Mouse (Mus musculus): ENCODE measurements at regions not wholly inside any gene's neighbourhood (a gene's known extent, or its start where the extent isn't known, plus 50 kb on each side); places are given as distances from the start of the nearest gene placed in this dataset.

DNA sequence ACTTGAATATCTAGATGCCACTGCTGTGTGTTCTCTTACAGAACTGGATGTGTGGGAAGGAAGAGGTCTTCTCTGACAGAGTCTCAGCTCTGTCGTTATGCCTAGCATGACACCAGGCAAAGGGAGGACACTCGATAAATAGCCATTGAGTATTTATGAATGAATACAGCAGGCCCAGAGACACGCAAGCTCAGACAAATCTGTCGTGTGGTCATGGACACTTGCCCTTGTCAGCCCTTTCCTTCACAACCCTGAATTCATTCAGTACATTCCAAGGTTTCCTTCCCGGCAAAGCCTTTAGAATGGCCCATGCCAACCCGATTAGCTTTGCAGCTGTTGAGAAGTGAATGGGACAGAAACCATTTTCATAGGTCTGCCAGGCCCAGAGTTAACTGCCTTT is 176.1 kb upstream of the 1700066M21Rik start:
- ATAC-seq (ENCODE audit: low FRiP score, low read depth): no peak
- Histone ChIP-seq H3K4me2 (no peak overlapping the region), H3K9ac (no peak overlapping the region), H3K27ac (replicated peaks) (no peak overlapping the region), H3K36me3 (no peaks in the 10 kb centered on the region), H3K9me3 (no peaks in the 10 kb centered on the region), H3K4me3 (no peak overlapping the region), H3K4me1 (replicated peaks) (peaks cover 8% of the 10 kb centered on the region), H3K27me3 (no peaks in the 10 kb centered on the region)
- 57% methylated on average over 6 of the region's 6 CpGs for WGBS

- WGBS: 68% methylated on average over 3 of the region's 3 CpGs
- Histone ChIP-seq H3K27me3 (no peaks in the 10 kb centered on the region), H3K27ac (replicated peaks) (no peak overlapping the region), H3K4me3 (no peak overlapping the region), H3K9ac (no peak overlapping the region), H3K36me3 (no peaks in the 10 kb centered on the region), H3K4me1 (replicated peaks) (peaks cover 8% of the 10 kb centered on the region), H3K4me2 (no peak overlapping the region), H3K9me3 (no peaks in the 10 kb centered on the region)
- ATAC-seq (ENCODE audit: low FRiP score, low read depth): no peak
Observed at GRCm38 (mm10) chr1:57204331-57204730, 173.1 kb upstream of the 1700066M21Rik start.

DNA sequence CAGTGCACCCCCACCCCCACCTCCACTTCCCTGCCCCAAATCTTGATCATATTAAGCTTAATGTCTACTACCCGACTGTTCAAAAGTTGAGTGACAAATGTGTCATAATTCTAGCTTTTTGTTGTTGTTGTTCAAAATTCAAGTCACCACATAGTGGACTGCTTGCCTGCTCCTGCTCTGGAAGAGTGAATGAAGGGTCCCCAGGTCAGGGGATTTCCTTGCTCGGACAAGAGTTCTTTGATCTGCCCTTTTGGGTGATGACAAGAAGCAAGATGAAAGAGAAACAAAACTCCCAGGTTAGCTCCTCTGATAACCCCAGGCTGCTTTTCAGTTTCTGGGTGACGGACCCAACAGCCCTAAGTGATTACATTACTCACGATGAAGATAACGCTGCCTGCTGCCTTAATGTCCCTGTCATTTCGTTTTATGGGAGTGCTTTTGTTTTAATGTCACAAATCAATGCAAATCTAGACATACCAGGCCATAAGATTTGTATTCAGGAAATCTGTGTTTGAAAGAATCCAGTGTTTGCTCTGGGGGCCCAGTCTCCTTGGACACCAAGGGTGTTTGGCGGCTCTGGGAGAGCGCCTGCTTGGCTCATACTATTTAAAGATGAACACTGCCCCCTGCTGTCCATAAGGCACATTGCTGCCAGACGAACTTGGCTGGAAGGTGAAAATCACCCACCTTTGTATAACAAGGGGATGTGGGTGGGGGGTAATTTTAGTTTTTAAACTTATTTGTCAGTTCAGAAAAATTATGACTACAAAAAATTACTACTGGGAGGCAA is 172.0 kb upstream of the 1700066M21Rik start:
- Histone ChIP-seq H3K4me2 (peak overlapping the region; percentile 55), H3K27ac (replicated peaks) (no peak overlapping the region), H3K9ac (no peak overlapping the region), H3K36me3 (no peaks in the 10 kb centered on the region), H3K27me3 (no peaks in the 10 kb centered on the region), H3K9me3 (no peaks in the 10 kb centered on the region), H3K4me3 (0 out of 2 replicates have a peak overlapping the region, but pooled peaks have one; percentile 16), H3K4me1 (replicated peaks) (peaks cover 8% of the 10 kb centered on the region)
- peak; percentile 77 for ATAC-seq (ENCODE audit: low FRiP score, low read depth)
- 10% methylated on average over 9 of the region's 9 CpGs for WGBS

GRCm38 (mm10) chr1:57206496-57206895 is 170.9 kb upstream of the 1700066M21Rik start:
- ATAC-seq (ENCODE audit: low FRiP score, low read depth): no peak
- H3K4me1 ChIP-seq (replicated peaks): peaks cover 8% of the 10 kb centered on the region
- WGBS: 76% methylated on average over 3 of the region's 3 CpGs
- H3K27me3 ChIP-seq: no peaks in the 10 kb centered on the region
- H3K9ac ChIP-seq: no peak overlapping the region
- no peak overlapping the region for H3K27ac ChIP-seq (replicated peaks)
- no peaks in the 10 kb centered on the region for H3K9me3 ChIP-seq
- H3K4me3 ChIP-seq: no peak overlapping the region
- no peaks in the 10 kb centered on the region for H3K36me3 ChIP-seq
- H3K4me2 ChIP-seq: no peak overlapping the region

GRCm38 (mm10) chr1:57206944-57207343 is 170.5 kb upstream of the 1700066M21Rik start:
- Histone ChIP-seq H3K4me3 (no peak overlapping the region), H3K36me3 (no peaks in the 10 kb centered on the region), H3K27ac (replicated peaks) (no peak overlapping the region), H3K27me3 (no peaks in the 10 kb centered on the region), H3K4me1 (replicated peaks) (peaks cover 8% of the 10 kb centered on the region), H3K9ac (no peak overlapping the region), H3K9me3 (no peaks in the 10 kb centered on the region), H3K4me2 (no peak overlapping the region)
- 33% methylated on average over 1 of the region's 1 CpGs for WGBS
- no peak for ATAC-seq (ENCODE audit: low FRiP score, low read depth)

GRCm38 (mm10) chr1:57208415-57208814 is 169.0 kb upstream of the 1700066M21Rik start:
- whole genome bisulfite sequencing: 80% methylated on average over 9 of the region's 9 CpGs

GRCm38 (mm10) chr1:57209281-57209680 is 168.1 kb upstream of the 1700066M21Rik start:
- no peak overlapping the region for H3K4me3 ChIP-seq
- H3K4me2 ChIP-seq: no peak overlapping the region
- no peak overlapping the region for H3K9ac ChIP-seq
- no peak for ATAC-seq (ENCODE audit: low FRiP score, low read depth)
- 63% methylated on average over 2 of the region's 2 CpGs for WGBS
- H3K4me1 ChIP-seq (replicated peaks): peaks cover 17% of the 10 kb centered on the region
- H3K27me3 ChIP-seq: no peaks in the 10 kb centered on the region
- H3K27ac ChIP-seq (replicated peaks): no peak overlapping the region
- H3K9me3 ChIP-seq: no peaks in the 10 kb centered on the region
- no peaks in the 10 kb centered on the region for H3K36me3 ChIP-seq

More at GRCm38 (mm10) chr1:57208415-57208814, 169.0 kb upstream of the 1700066M21Rik start:
- Histone ChIP-seq H3K9ac (no peak overlapping the region), H3K27ac (replicated peaks) (no peak overlapping the region), H3K9me3 (no peaks in the 10 kb centered on the region), H3K27me3 (no peaks in the 10 kb centered on the region), H3K36me3 (no peaks in the 10 kb centered on the region), H3K4me1 (replicated peaks) (peaks cover 11% of the 10 kb centered on the region), H3K4me3 (no peak overlapping the region), H3K4me2 (no peak overlapping the region)
- ATAC-seq (ENCODE audit: low FRiP score, low read depth): no peak

- ATAC-seq (ENCODE audit: low FRiP score, low read depth): no peak
- no peak overlapping the region for H3K4me3 ChIP-seq
- no peaks in the 10 kb centered on the region for H3K27me3 ChIP-seq
- H3K36me3 ChIP-seq: no peaks in the 10 kb centered on the region
- no peaks in the 10 kb centered on the region for H3K9me3 ChIP-seq
- 26% methylated on average over 2 of the region's 2 CpGs for WGBS
- no peak overlapping the region for H3K4me2 ChIP-seq
- H3K4me1 ChIP-seq (replicated peaks): peaks cover 15% of the 10 kb centered on the region
- no peak overlapping the region for H3K9ac ChIP-seq
- H3K27ac ChIP-seq (replicated peaks): no peak overlapping the region
Observed at GRCm38 (mm10) chr1:57211046-57211445, 166.4 kb upstream of the 1700066M21Rik start.

GRCm38 (mm10) chr1:57213428-57213874 is 164.0 kb upstream of the 1700066M21Rik start:
- no peaks in the 10 kb centered on the region for H3K27me3 ChIP-seq
- no peaks in the 10 kb centered on the region for H3K9me3 ChIP-seq
- WGBS: 13% methylated on average over 16 of the region's 16 CpGs
- no peak overlapping the region for H3K9ac ChIP-seq
- no peaks in the 10 kb centered on the region for H3K36me3 ChIP-seq
- H3K4me1 ChIP-seq (replicated peaks): peaks cover 20% of the 10 kb centered on the region
- H3K27ac ChIP-seq (replicated peaks): 0 out of 2 replicates have a peak overlapping the region, but pooled peaks have one; percentile 53
- H3K4me3 ChIP-seq: 0 out of 2 replicates have a peak overlapping the region, but pooled peaks have one; percentile 8
- ATAC-seq (ENCODE audit: low FRiP score, low read depth): peak; percentile 54; the same call in 1 of the 2 replicates
- H3K4me2 ChIP-seq: peak overlapping the region; percentile 44

DNA sequence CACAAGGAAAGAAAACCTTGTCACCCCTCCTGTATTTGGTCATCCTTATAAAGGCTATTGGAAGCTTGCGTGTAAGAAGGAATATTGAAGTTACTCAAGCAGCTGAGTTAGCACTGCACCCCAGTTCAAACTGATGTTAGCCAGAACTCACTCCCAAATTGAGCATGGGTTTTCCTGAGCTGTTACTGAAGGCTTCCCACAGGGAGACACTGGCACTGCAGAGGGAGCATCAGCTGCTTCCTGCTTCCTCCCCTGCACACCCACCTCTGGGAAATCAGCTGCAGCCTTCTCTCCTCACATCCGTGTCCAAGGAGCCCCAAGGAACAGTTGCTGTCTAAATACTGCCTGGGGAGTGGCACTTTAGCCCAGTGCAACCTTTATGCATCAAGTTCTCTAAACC is 163.2 kb upstream of the 1700066M21Rik start:
- 32% methylated on average over 2 of the region's 2 CpGs for WGBS
- H3K36me3 ChIP-seq: no peaks in the 10 kb centered on the region
- H3K27me3 ChIP-seq: no peaks in the 10 kb centered on the region
- no peak for ATAC-seq (ENCODE audit: low FRiP score, low read depth)
- H3K9ac ChIP-seq: no peak overlapping the region
- H3K4me3 ChIP-seq: no peak overlapping the region
- H3K4me2 ChIP-seq: no peak overlapping the region
- H3K27ac ChIP-seq (replicated peaks): no peak overlapping the region
- peaks cover 25% of the 10 kb centered on the region for H3K4me1 ChIP-seq (replicated peaks)
- no peaks in the 10 kb centered on the region for H3K9me3 ChIP-seq

- Histone ChIP-seq H3K4me2 (no peak overlapping the region), H3K36me3 (no peaks in the 10 kb centered on the region), H3K4me1 (replicated peaks) (peaks cover 25% of the 10 kb centered on the region), H3K9me3 (no peaks in the 10 kb centered on the region), H3K9ac (no peak overlapping the region), H3K27me3 (no peaks in the 10 kb centered on the region), H3K27ac (replicated peaks) (no peak overlapping the region; the same call in 1 of the 2 replicates), H3K4me3 (no peak overlapping the region)
- WGBS: 42% methylated on average over 8 of the region's 8 CpGs
- no peak for ATAC-seq (ENCODE audit: low FRiP score, low read depth)
Observed at GRCm38 (mm10) chr1:57217656-57218055, 159.8 kb upstream of the 1700066M21Rik start.

- H3K4me2 ChIP-seq: no peak overlapping the region
- no peaks in the 10 kb centered on the region for H3K36me3 ChIP-seq
- H3K9me3 ChIP-seq: no peaks in the 10 kb centered on the region
- H3K9ac ChIP-seq: no peak overlapping the region
- H3K4me3 ChIP-seq: no peak overlapping the region
- peaks cover 25% of the 10 kb centered on the region for H3K4me1 ChIP-seq (replicated peaks)
- no peaks in the 10 kb centered on the region for H3K27me3 ChIP-seq
- no peak overlapping the region for H3K27ac ChIP-seq (replicated peaks)
- WGBS: 31% methylated on average over 2 of the region's 2 CpGs
- ATAC-seq (ENCODE audit: low FRiP score, low read depth): peak; percentile 46; the same call in 1 of the 2 replicates
Observed at GRCm38 (mm10) chr1:57218127-57218526, 159.3 kb upstream of the 1700066M21Rik start.
